Mouse (Mus musculus): ENCODE data around the gene Clpp.

- no peak for TF ChIP-seq POLR2A (IDR thresholded peaks at IDR 0.05; ENCODE audit: insufficient read depth, low read depth, low read length)
- no peak for TF ChIP-seq EP300 (IDR thresholded peaks at IDR 0.05; ENCODE audit: insufficient read depth, low read depth, low read length)
Measured at GRCm38 (mm10) chr17:57038978-57039377, 48.9 kb downstream of the Clpp start.
